Mouse (Mus musculus): ENCODE results near the gene Rbms3. TPM values are rescaled to one million over a fixed set of nuclear protein-coding genes. Genes with fewer than 3 reads are reported as not detected.

The Rbms3 gene
- polyA plus RNA-seq, 1 experiment = 5.3 TPM

- no peak overlapping the region for H3K4me3 ChIP-seq (ENCODE audit: insufficient read depth, low read length)
- TF ChIP-seq CTCF (IDR thresholded peaks at IDR 0.05; ENCODE audit: extremely low read depth, insufficient read depth, low read length) = no peak
- TF ChIP-seq POLR2A (IDR thresholded peaks at IDR 0.05; ENCODE audit: extremely low read depth, insufficient read depth, low read length) = no peak
- H3K27ac ChIP-seq (ENCODE audit: insufficient read depth, low read length) = no peak overlapping the region
- H3K4me1 ChIP-seq (ENCODE audit: control insufficient read depth, insufficient read depth, low read length) = no peaks in the 10 kb centered on the region
These were observed 742.6 kb downstream of the Rbms3 start for GRCm38 (mm10) chr9:116886973-116887680.

DNA sequence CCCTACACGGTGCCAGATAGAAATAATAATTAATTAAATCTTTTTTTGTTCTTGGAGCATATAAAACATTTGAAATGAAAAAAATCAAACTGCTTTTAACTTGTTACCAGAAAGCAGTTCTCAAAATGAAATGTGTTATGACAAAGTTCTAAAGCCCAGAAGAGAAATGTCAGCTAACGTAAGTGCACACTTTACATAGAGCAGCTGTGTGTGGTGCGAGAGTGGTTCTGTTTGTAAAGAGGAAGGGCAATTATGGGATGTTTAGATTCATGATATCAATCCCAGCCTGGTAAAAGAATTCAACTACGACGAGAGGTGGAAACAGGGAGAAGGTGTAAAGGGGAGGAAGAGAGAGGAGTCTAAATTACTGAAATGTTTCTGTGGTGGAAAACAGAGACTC is 744.1 kb downstream of the Rbms3 start:
- TF ChIP-seq CTCF (IDR thresholded peaks at IDR 0.05; ENCODE audit: extremely low read depth, insufficient read depth, low read length) (no peak), POLR2A (IDR thresholded peaks at IDR 0.05; ENCODE audit: extremely low read depth, insufficient read depth, low read length) (no peak)
- H3K27ac ChIP-seq (ENCODE audit: insufficient read depth, low read length) = no peak overlapping the region
- H3K4me3 ChIP-seq (ENCODE audit: insufficient read depth, low read length) = no peak overlapping the region
- no peaks in the 10 kb centered on the region for H3K4me1 ChIP-seq (ENCODE audit: control insufficient read depth, insufficient read depth, low read length)

- TF ChIP-seq CTCF (IDR thresholded peaks at IDR 0.05; ENCODE audit: extremely low read depth, insufficient read depth, low read length) = no peak
- TF ChIP-seq POLR2A (IDR thresholded peaks at IDR 0.05; ENCODE audit: extremely low read depth, insufficient read depth, low read length) = no peak
- H3K27ac ChIP-seq (ENCODE audit: insufficient read depth, low read length) = no peak overlapping the region
- no peak overlapping the region for H3K4me3 ChIP-seq (ENCODE audit: insufficient read depth, low read length)
- H3K4me1 ChIP-seq (ENCODE audit: control insufficient read depth, insufficient read depth, low read length) = no peaks in the 10 kb centered on the region
These were observed 749.2 kb downstream of the Rbms3 start for GRCm38 (mm10) chr9:116880503-116880902.

GRCm38 (mm10) chr9:116879600-116880457 is 749.9 kb downstream of the Rbms3 start:
- no peak for TF ChIP-seq POLR2A (IDR thresholded peaks at IDR 0.05; ENCODE audit: extremely low read depth, insufficient read depth, low read length)
- TF ChIP-seq CTCF (IDR thresholded peaks at IDR 0.05; ENCODE audit: extremely low read depth, insufficient read depth, low read length) = no peak
- no peak overlapping the region for H3K4me3 ChIP-seq (ENCODE audit: insufficient read depth, low read length)
- H3K4me1 ChIP-seq (ENCODE audit: control insufficient read depth, insufficient read depth, low read length) = no peaks in the 10 kb centered on the region
- no peak overlapping the region for H3K27ac ChIP-seq (ENCODE audit: insufficient read depth, low read length)

DNA sequence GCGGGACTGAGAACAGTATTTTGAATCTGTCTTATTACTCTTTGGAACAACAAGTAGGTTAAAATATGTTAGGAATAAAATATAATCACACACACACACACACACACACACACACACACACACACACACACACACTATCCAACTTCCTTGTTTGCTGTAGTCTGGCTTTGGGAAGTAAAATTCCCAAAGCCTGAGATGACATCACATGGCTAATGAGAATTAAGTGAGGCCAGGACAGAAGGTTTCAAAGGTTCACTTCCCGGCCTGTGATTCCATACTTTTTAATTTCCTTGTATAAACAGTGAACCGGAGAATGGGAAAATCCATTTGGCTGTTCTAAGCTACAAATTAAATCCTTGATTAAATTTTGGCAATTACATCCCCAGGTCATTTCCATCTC is 752.9 kb downstream of the Rbms3 start:
- TF ChIP-seq POLR2A (IDR thresholded peaks at IDR 0.05; ENCODE audit: extremely low read depth, insufficient read depth, low read length) (no peak), CTCF (IDR thresholded peaks at IDR 0.05; ENCODE audit: extremely low read depth, insufficient read depth, low read length) (no peak)
- H3K4me1 ChIP-seq (ENCODE audit: control insufficient read depth, insufficient read depth, low read length) = 0 out of 2 replicates have a peak, but pooled peaks cover 1% of the 10 kb centered on the region
- no peak overlapping the region for H3K27ac ChIP-seq (ENCODE audit: insufficient read depth, low read length)
- no peak overlapping the region for H3K4me3 ChIP-seq (ENCODE audit: insufficient read depth, low read length)

- H3K4me3 ChIP-seq (ENCODE audit: insufficient read depth, low read length) = no peak overlapping the region
- TF ChIP-seq CTCF (IDR thresholded peaks at IDR 0.05; ENCODE audit: extremely low read depth, insufficient read depth, low read length) (no peak), POLR2A (IDR thresholded peaks at IDR 0.05; ENCODE audit: extremely low read depth, insufficient read depth, low read length) (no peak)
- no peak overlapping the region for H3K27ac ChIP-seq (ENCODE audit: insufficient read depth, low read length)
- 0 out of 2 replicates have a peak, but pooled peaks cover 1% of the 10 kb centered on the region for H3K4me1 ChIP-seq (ENCODE audit: control insufficient read depth, insufficient read depth, low read length)
These were observed 755.8 kb downstream of the Rbms3 start for GRCm38 (mm10) chr9:116873976-116874320.

- Histone ChIP-seq H3K4me1 (ENCODE audit: control insufficient read depth, insufficient read depth, low read length) (0 out of 2 replicates have a peak, but pooled peaks cover 1% of the 10 kb centered on the region), H3K27ac (ENCODE audit: insufficient read depth, low read length) (no peak overlapping the region), H3K4me3 (ENCODE audit: insufficient read depth, low read length) (no peak overlapping the region)
- TF ChIP-seq POLR2A (IDR thresholded peaks at IDR 0.05; ENCODE audit: extremely low read depth, insufficient read depth, low read length) (no peak), CTCF (IDR thresholded peaks at IDR 0.05; ENCODE audit: extremely low read depth, insufficient read depth, low read length) (no peak)
These were observed 756.4 kb downstream of the Rbms3 start for GRCm38 (mm10) chr9:116873033-116873975.

DNA sequence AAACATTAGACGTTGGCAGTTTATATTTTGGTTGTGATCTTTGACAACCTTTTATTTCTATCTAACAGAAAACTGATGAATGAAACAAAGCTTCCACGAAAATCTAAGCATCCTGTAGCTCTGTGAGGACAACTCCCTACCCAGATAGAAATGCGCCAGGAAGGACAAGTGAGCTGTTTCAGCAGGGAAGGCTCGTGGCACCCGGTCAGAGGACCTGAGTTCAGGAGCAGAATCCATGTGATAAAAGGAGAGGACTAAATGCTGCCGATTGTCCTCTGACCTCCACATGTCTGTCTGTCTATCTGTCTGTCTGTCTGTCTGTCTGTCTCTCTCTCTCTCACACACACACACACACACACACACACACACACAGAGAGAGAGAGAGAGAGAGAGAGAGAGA is 757.4 kb downstream of the Rbms3 start:
- Histone ChIP-seq H3K4me1 (ENCODE audit: control insufficient read depth, insufficient read depth, low read length) (0 out of 2 replicates have a peak, but pooled peaks cover 1% of the 10 kb centered on the region), H3K4me3 (ENCODE audit: insufficient read depth, low read length) (no peak overlapping the region), H3K27ac (ENCODE audit: insufficient read depth, low read length) (no peak overlapping the region)
- no peak for TF ChIP-seq CTCF (IDR thresholded peaks at IDR 0.05; ENCODE audit: extremely low read depth, insufficient read depth, low read length)
- no peak for TF ChIP-seq POLR2A (IDR thresholded peaks at IDR 0.05; ENCODE audit: extremely low read depth, insufficient read depth, low read length)

DNA sequence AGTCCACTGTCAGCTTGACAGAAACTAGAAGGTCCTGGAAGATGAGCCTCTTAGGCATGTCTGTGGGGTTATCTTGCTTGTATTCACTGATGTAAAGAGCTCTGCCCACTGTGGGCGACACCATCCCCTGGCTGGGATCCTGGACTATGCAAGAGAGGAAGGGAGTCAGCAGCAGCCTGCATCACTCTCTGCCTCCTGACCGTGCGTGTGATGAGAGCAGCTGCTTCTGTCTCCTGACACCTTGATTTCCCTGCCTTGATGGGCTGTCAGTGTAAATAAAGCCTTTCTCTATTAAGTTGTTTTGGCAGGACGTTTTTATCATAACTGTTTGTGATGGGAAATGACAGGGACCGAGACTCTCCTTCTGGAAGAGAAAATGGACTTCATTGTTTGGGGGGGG is 758.1 kb downstream of the Rbms3 start:
- Histone ChIP-seq H3K4me3 (ENCODE audit: insufficient read depth, low read length) (no peak overlapping the region), H3K27ac (ENCODE audit: insufficient read depth, low read length) (no peak overlapping the region), H3K4me1 (ENCODE audit: control insufficient read depth, insufficient read depth, low read length) (0 out of 2 replicates have a peak, but pooled peaks cover 1% of the 10 kb centered on the region)
- TF ChIP-seq CTCF (IDR thresholded peaks at IDR 0.05; ENCODE audit: extremely low read depth, insufficient read depth, low read length) = no peak
- no peak for TF ChIP-seq POLR2A (IDR thresholded peaks at IDR 0.05; ENCODE audit: extremely low read depth, insufficient read depth, low read length)

All from cortical plate, adult 2 months (tissue).